Mouse (Mus musculus): Measurements from ENCODE around the gene Cdk5rap2. TPM values are rescaled to one million over a fixed set of nuclear protein-coding genes. Genes with fewer than 3 reads are reported as not detected.

Gene Cdk5rap2
- polyA plus RNA-seq, 1 experiment from 2014 or later: 21.7 TPM

GRCm38 (mm10) chr4:70243561-70244120 lies 166.6 kb downstream of the Cdk5rap2 start:
- H3K27me3 ChIP-seq (ENCODE audit: low read depth, poor library complexity, severe bottlenecking): no peaks in the 10 kb centered on the region
- no peak for DNase-seq (ENCODE audit: low spot score)
- H3K4me3 ChIP-seq: no peak overlapping the region
- H3K9me3 ChIP-seq (replicated peaks): no peaks in the 10 kb centered on the region
- H3K4me1 ChIP-seq: 0 out of 2 replicates have a peak, but pooled peaks cover 2% of the 10 kb centered on the region
- WGBS: 67% methylated on average over 3 of the region's 3 CpGs
- peaks cover 90% of the 10 kb centered on the region for H3K36me3 ChIP-seq
- H3K27ac ChIP-seq (replicated peaks): no peak overlapping the region

GRCm38 (mm10) chr4:70239731-70240130 lies 170.5 kb downstream of the Cdk5rap2 start:
- DNase-seq (ENCODE audit: low spot score): no peak
- Histone ChIP-seq H3K4me3 (no peak overlapping the region), H3K9me3 (replicated peaks) (no peaks in the 10 kb centered on the region), H3K36me3 (peaks cover 98% of the 10 kb centered on the region), H3K27ac (replicated peaks) (no peak overlapping the region), H3K4me1 (0 out of 2 replicates have a peak, but pooled peaks cover 2% of the 10 kb centered on the region), H3K27me3 (ENCODE audit: low read depth, poor library complexity, severe bottlenecking) (no peaks in the 10 kb centered on the region)
- 93% methylated on average over 7 of the region's 7 CpGs for WGBS

GRCm38 (mm10) chr4:70238862-70239261 lies 171.4 kb downstream of the Cdk5rap2 start:
- Histone ChIP-seq H3K27me3 (ENCODE audit: low read depth, poor library complexity, severe bottlenecking) (no peaks in the 10 kb centered on the region), H3K9me3 (replicated peaks) (no peaks in the 10 kb centered on the region), H3K4me1 (0 out of 2 replicates have a peak, but pooled peaks cover 2% of the 10 kb centered on the region), H3K4me3 (no peak overlapping the region), H3K27ac (replicated peaks) (no peak overlapping the region), H3K36me3 (peaks cover 98% of the 10 kb centered on the region)
- WGBS: 98% methylated on average over 6 of the region's 6 CpGs
- DNase-seq (ENCODE audit: low spot score): no peak

GRCm38 (mm10) chr4:70232383-70232782 lies 177.9 kb downstream of the Cdk5rap2 start:
- WGBS: 90% methylated on average over 3 of the region's 3 CpGs
- Histone ChIP-seq H3K9me3 (replicated peaks) (no peaks in the 10 kb centered on the region), H3K4me1 (no peaks in the 10 kb centered on the region), H3K27ac (replicated peaks) (no peak overlapping the region), H3K36me3 (peaks cover 77% of the 10 kb centered on the region), H3K27me3 (ENCODE audit: low read depth, poor library complexity, severe bottlenecking) (no peaks in the 10 kb centered on the region), H3K4me3 (no peak overlapping the region)
- no peak for DNase-seq (ENCODE audit: low spot score)

GRCm38 (mm10) chr4:70229874-70230273 lies 180.4 kb downstream of the Cdk5rap2 start:
- no peak overlapping the region for H3K4me3 ChIP-seq
- H3K27ac ChIP-seq (replicated peaks): no peak overlapping the region
- WGBS: 95% methylated on average over 4 of the region's 4 CpGs
- no peaks in the 10 kb centered on the region for H3K9me3 ChIP-seq (replicated peaks)
- peaks cover 78% of the 10 kb centered on the region for H3K36me3 ChIP-seq
- DNase-seq (ENCODE audit: low spot score): no peak
- H3K27me3 ChIP-seq (ENCODE audit: low read depth, poor library complexity, severe bottlenecking): no peaks in the 10 kb centered on the region
- H3K4me1 ChIP-seq: no peaks in the 10 kb centered on the region

GRCm38 (mm10) chr4:70228350-70228749 lies 181.9 kb downstream of the Cdk5rap2 start:
- no peak for DNase-seq (ENCODE audit: low spot score)
- Histone ChIP-seq H3K27ac (replicated peaks) (no peak overlapping the region), H3K4me3 (no peak overlapping the region), H3K36me3 (peaks cover 79% of the 10 kb centered on the region), H3K27me3 (ENCODE audit: low read depth, poor library complexity, severe bottlenecking) (no peaks in the 10 kb centered on the region), H3K9me3 (replicated peaks) (no peaks in the 10 kb centered on the region), H3K4me1 (no peaks in the 10 kb centered on the region)
- 76% methylated on average over 2 of the region's 2 CpGs for WGBS

- 94% methylated on average over 3 of the region's 3 CpGs for WGBS
- DNase-seq (ENCODE audit: low spot score): no peak
- H3K4me1 ChIP-seq: no peaks in the 10 kb centered on the region
- H3K9me3 ChIP-seq (replicated peaks): no peaks in the 10 kb centered on the region
- peaks cover 81% of the 10 kb centered on the region for H3K36me3 ChIP-seq
- H3K27ac ChIP-seq (replicated peaks): no peak overlapping the region
- no peak overlapping the region for H3K4me3 ChIP-seq
- no peaks in the 10 kb centered on the region for H3K27me3 ChIP-seq (ENCODE audit: low read depth, poor library complexity, severe bottlenecking)
These were observed 182.6 kb downstream of the Cdk5rap2 start for GRCm38 (mm10) chr4:70227667-70228066.

GRCm38 (mm10) chr4:70224503-70224902 lies 185.7 kb downstream of the Cdk5rap2 start:
- Histone ChIP-seq H3K27ac (replicated peaks) (no peak overlapping the region), H3K4me3 (no peak overlapping the region), H3K9me3 (replicated peaks) (no peaks in the 10 kb centered on the region), H3K27me3 (ENCODE audit: low read depth, poor library complexity, severe bottlenecking) (no peaks in the 10 kb centered on the region), H3K4me1 (0 out of 2 replicates have a peak, but pooled peaks cover 4% of the 10 kb centered on the region), H3K36me3 (peaks cover 93% of the 10 kb centered on the region)
- WGBS: 87% methylated on average over 2 of the region's 2 CpGs
- DNase-seq (ENCODE audit: low spot score): no peak

- no peak for DNase-seq (ENCODE audit: low spot score)
- Histone ChIP-seq H3K27me3 (ENCODE audit: low read depth, poor library complexity, severe bottlenecking) (no peaks in the 10 kb centered on the region), H3K36me3 (peaks cover 88% of the 10 kb centered on the region), H3K27ac (replicated peaks) (no peak overlapping the region), H3K9me3 (replicated peaks) (no peaks in the 10 kb centered on the region), H3K4me1 (0 out of 2 replicates have a peak, but pooled peaks cover 4% of the 10 kb centered on the region), H3K4me3 (no peak overlapping the region)
- 58% methylated on average over 3 of the region's 3 CpGs for WGBS
These were observed 188.4 kb downstream of the Cdk5rap2 start for GRCm38 (mm10) chr4:70221878-70222277.

GRCm38 (mm10) chr4:70221370-70221769 lies 188.9 kb downstream of the Cdk5rap2 start:
- Histone ChIP-seq H3K4me1 (0 out of 2 replicates have a peak, but pooled peaks cover 4% of the 10 kb centered on the region), H3K27me3 (ENCODE audit: low read depth, poor library complexity, severe bottlenecking) (no peaks in the 10 kb centered on the region), H3K36me3 (peaks cover 82% of the 10 kb centered on the region), H3K9me3 (replicated peaks) (no peaks in the 10 kb centered on the region), H3K4me3 (no peak overlapping the region), H3K27ac (replicated peaks) (0 out of 2 replicates have a peak overlapping the region, but pooled peaks have one; percentile 17)
- WGBS: 96% methylated on average over 1 of the region's 1 CpGs
- no peak for DNase-seq (ENCODE audit: low spot score)

GRCm38 (mm10) chr4:70220277-70221180 lies 189.7 kb downstream of the Cdk5rap2 start:
- no peaks in the 10 kb centered on the region for H3K9me3 ChIP-seq (replicated peaks)
- 89% methylated on average over 9 of the region's 10 CpGs for WGBS
- no peaks in the 10 kb centered on the region for H3K27me3 ChIP-seq (ENCODE audit: low read depth, poor library complexity, severe bottlenecking)
- H3K27ac ChIP-seq (replicated peaks): no peak overlapping the region
- DNase-seq (ENCODE audit: low spot score): no peak
- H3K36me3 ChIP-seq: peaks cover 74% of the 10 kb centered on the region
- H3K4me3 ChIP-seq: no peak overlapping the region
- 0 out of 2 replicates have a peak, but pooled peaks cover 4% of the 10 kb centered on the region for H3K4me1 ChIP-seq

- no peak overlapping the region for H3K4me3 ChIP-seq
- 91% methylated on average over 4 of the region's 4 CpGs for WGBS
These were observed 190.5 kb downstream of the Cdk5rap2 start for GRCm38 (mm10) chr4:70219776-70220175.

GRCm38 (mm10) chr4:70185971-70186370 lies 224.3 kb downstream of the Cdk5rap2 start:
- Histone ChIP-seq H3K36me3 (no peaks in the 10 kb centered on the region), H3K9me3 (replicated peaks) (no peaks in the 10 kb centered on the region), H3K4me3 (no peak overlapping the region), H3K4me1 (no peaks in the 10 kb centered on the region), H3K27me3 (ENCODE audit: low read depth, poor library complexity, severe bottlenecking) (no peaks in the 10 kb centered on the region), H3K27ac (replicated peaks) (no peak overlapping the region)
- 90% methylated on average over 2 of the region's 2 CpGs for WGBS
- no peak for DNase-seq (ENCODE audit: low spot score)

More at GRCm38 (mm10) chr4:70219776-70220175, 190.5 kb downstream of the Cdk5rap2 start:
- H3K27me3 ChIP-seq (ENCODE audit: low read depth, poor library complexity, severe bottlenecking): no peaks in the 10 kb centered on the region
- peaks cover 67% of the 10 kb centered on the region for H3K36me3 ChIP-seq
- no peak for DNase-seq (ENCODE audit: low spot score)
- no peak overlapping the region for H3K27ac ChIP-seq (replicated peaks)
- H3K9me3 ChIP-seq (replicated peaks): no peaks in the 10 kb centered on the region
- H3K4me1 ChIP-seq: 0 out of 2 replicates have a peak, but pooled peaks cover 4% of the 10 kb centered on the region
